Mouse (Mus musculus): Measurements from ENCODE around the gene Dock4. TPM values are rescaled to one million over a fixed set of nuclear protein-coding genes. Genes with fewer than 3 reads are reported as not detected.

The Dock4 gene
- polyA plus RNA-seq, 1 experiment from 2014 or later: 2.6 TPM

DNA sequence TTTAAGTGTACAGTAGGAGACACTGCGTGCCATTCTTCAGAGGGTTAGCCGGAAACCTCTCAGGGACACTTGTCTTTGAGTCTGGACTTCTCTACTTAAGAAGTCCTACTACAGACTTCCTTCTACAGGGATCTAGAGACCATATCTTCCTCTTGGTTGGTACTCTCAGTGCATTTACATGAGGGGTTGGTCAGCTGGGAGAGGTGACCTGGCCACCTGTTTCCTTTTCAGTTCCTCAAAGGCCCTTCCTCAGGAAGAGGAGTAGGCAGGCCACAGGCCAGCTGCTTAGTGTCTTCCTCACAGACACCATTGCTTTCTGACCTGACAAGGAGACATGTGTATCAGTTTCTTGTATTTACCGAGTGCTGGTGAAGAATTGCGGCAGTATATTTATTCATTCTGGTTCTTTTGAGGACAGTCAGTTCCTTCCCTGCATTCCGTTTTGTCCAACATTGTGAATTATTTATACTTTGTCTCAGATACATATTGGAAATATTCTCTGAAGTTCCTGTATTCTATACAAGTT, 380.2 kb downstream of the Dock4 start:
- Histone ChIP-seq H3K36me3 (no peaks in the 10 kb centered on the region), H3K9ac (no peak overlapping the region), H3K27ac (no peak overlapping the region), H3K4me2 (no peak overlapping the region), H3K4me3 (no peak overlapping the region), H3K4me1 (no peaks in the 10 kb centered on the region), H3K9me3 (replicated peaks) (no peaks in the 10 kb centered on the region), H3K27me3 (replicated peaks) (no peaks in the 10 kb centered on the region)
- no peak for ATAC-seq
- WGBS (ENCODE audit: insufficient replicate concordance): 52% methylated on average over 5 of the region's 5 CpGs

GRCm38 (mm10) chr12:40826491-40826890, 380.7 kb downstream of the Dock4 start:
- WGBS (ENCODE audit: insufficient replicate concordance): 39% methylated on average over 3 of the region's 3 CpGs
- Histone ChIP-seq H3K9me3 (replicated peaks) (no peaks in the 10 kb centered on the region), H3K9ac (no peak overlapping the region), H3K27me3 (replicated peaks) (no peaks in the 10 kb centered on the region), H3K36me3 (no peaks in the 10 kb centered on the region), H3K4me2 (no peak overlapping the region), H3K4me1 (no peaks in the 10 kb centered on the region), H3K27ac (no peak overlapping the region), H3K4me3 (no peak overlapping the region)
- no peak for ATAC-seq

DNA sequence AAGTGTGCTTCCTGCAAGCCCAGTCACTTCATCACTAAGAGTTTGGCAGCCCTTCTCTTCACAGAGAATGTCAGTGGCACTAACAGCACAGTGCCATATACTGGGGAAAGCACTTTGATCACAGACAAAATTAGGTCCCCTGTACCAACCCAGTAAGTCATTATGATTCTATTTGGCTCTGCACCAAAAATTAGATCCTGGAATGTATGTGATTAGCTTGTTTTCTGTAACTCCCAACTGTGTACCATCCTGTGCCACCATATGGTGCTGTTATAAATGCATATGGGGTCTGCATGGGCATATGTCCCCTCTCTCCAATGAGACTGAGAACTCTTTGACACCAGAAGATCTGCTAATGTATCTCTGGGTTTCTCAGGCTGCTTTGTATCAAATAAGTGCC, 382.3 kb downstream of the Dock4 start:
- H3K4me2 ChIP-seq: no peak overlapping the region
- H3K4me1 ChIP-seq: no peaks in the 10 kb centered on the region

DNA sequence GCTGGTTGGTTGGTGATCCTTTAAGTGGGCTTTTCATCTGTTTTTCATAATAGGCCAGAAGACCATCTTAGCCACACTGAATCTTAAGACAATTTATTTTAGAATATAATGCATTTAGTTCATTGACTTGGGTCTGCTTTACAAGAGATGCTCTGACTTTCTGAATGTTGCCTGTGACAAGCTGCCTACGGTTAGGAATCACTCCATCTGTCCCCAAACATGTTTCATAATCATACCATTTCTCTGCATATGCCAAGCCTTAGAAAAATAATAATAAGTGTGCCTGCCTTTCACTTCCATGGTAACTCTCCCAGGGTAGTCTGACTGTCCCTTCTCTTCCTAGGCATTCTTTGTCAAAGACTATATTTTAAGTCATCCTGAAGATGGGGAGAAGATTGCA, 383.5 kb downstream of the Dock4 start:
- H3K4me2 ChIP-seq: no peak overlapping the region
- H3K27me3 ChIP-seq (replicated peaks): no peaks in the 10 kb centered on the region
- H3K36me3 ChIP-seq: no peaks in the 10 kb centered on the region
- no peaks in the 10 kb centered on the region for H3K4me1 ChIP-seq
- ATAC-seq: no peak
- H3K9me3 ChIP-seq (replicated peaks): no peaks in the 10 kb centered on the region
- no peak overlapping the region for H3K9ac ChIP-seq
- WGBS (ENCODE audit: insufficient replicate concordance): 60% methylated on average over 1 of the region's 1 CpGs
- H3K4me3 ChIP-seq: no peak overlapping the region
- no peak overlapping the region for H3K27ac ChIP-seq

More for the DNA sequence above, 382.3 kb downstream of the Dock4 start:
- Histone ChIP-seq H3K9ac (no peak overlapping the region), H3K4me3 (no peak overlapping the region), H3K27me3 (replicated peaks) (no peaks in the 10 kb centered on the region), H3K36me3 (no peaks in the 10 kb centered on the region), H3K27ac (no peak overlapping the region), H3K9me3 (replicated peaks) (no peaks in the 10 kb centered on the region)
- ATAC-seq: no peak

GRCm38 (mm10) chr12:40832157-40832556, 386.4 kb downstream of the Dock4 start:
- no peak for ATAC-seq

DNA sequence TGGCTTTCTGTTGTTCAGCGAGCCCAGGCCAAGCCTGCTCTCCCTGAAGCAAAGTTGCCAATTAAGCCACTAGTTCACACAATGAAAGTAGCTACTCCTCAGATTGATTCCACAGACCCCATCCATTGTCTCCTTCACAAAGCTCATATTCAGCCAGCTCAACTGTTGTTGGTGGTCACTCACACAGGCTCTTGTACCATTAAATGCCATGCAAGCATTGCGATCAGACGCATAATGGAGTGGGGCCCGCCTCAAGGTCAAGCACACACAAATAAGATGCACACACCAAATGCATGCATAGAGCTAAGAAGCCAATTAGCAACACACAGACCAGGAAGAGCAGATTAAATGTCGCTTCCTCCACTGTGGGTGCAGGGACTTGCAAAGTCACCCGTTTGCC, 391.2 kb downstream of the Dock4 start:
- Histone ChIP-seq H3K9me3 (replicated peaks) (no peaks in the 10 kb centered on the region), H3K4me3 (no peak overlapping the region), H3K9ac (no peak overlapping the region), H3K27ac (no peak overlapping the region), H3K27me3 (replicated peaks) (no peaks in the 10 kb centered on the region), H3K36me3 (no peaks in the 10 kb centered on the region), H3K4me2 (no peak overlapping the region), H3K4me1 (peaks cover 7% of the 10 kb centered on the region)
- 78% methylated on average over 6 of the region's 6 CpGs for WGBS (ENCODE audit: insufficient replicate concordance)
- no peak for ATAC-seq

More at GRCm38 (mm10) chr12:40832157-40832556, 386.4 kb downstream of the Dock4 start:
- Histone ChIP-seq H3K9me3 (replicated peaks) (no peaks in the 10 kb centered on the region), H3K36me3 (no peaks in the 10 kb centered on the region), H3K9ac (no peak overlapping the region), H3K4me3 (no peak overlapping the region), H3K27me3 (replicated peaks) (no peaks in the 10 kb centered on the region), H3K27ac (no peak overlapping the region), H3K4me2 (no peak overlapping the region), H3K4me1 (no peaks in the 10 kb centered on the region)
- 53% methylated on average over 8 of the region's 8 CpGs for WGBS (ENCODE audit: insufficient replicate concordance)

- ATAC-seq: no peak
- no peak overlapping the region for H3K9ac ChIP-seq
- no peak overlapping the region for H3K4me3 ChIP-seq
- H3K27me3 ChIP-seq (replicated peaks): no peaks in the 10 kb centered on the region
- H3K4me2 ChIP-seq: no peak overlapping the region
- peaks cover 15% of the 10 kb centered on the region for H3K4me1 ChIP-seq
- H3K9me3 ChIP-seq (replicated peaks): no peaks in the 10 kb centered on the region
- no peaks in the 10 kb centered on the region for H3K36me3 ChIP-seq
- 4% methylated on average over 8 of the region's 8 CpGs for WGBS (ENCODE audit: insufficient replicate concordance)
- no peak overlapping the region for H3K27ac ChIP-seq
Observed at GRCm38 (mm10) chr12:40837597-40838337, 392.0 kb downstream of the Dock4 start.

GRCm38 (mm10) chr12:40838338-40838695, 392.6 kb downstream of the Dock4 start:
- Histone ChIP-seq H3K4me1 (peaks cover 21% of the 10 kb centered on the region), H3K36me3 (no peaks in the 10 kb centered on the region), H3K9ac (no peak overlapping the region), H3K4me2 (no peak overlapping the region), H3K27ac (no peak overlapping the region), H3K4me3 (no peak overlapping the region), H3K27me3 (replicated peaks) (no peaks in the 10 kb centered on the region), H3K9me3 (replicated peaks) (no peaks in the 10 kb centered on the region)
- WGBS (ENCODE audit: insufficient replicate concordance): 84% methylated on average over 2 of the region's 2 CpGs
- ATAC-seq: no peak

DNA sequence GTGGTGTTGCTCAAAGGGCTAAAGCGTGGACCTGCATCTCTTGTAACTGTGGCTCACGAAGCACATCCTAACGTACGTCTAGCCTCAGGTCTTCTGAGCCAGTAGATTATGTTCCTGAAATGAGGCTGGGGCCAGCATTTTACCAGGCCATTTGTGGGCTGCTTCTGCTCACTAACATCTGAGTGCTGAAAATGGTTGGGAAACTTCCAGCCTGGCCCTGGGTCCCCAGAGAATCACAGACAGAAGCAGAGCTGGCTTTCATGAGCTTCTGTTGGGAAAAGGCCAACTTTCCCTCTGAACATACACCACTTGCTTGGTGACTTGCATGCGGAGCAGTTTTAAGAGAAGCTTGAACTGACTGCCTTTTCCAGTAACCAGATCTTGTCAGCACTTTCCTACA, 393.2 kb downstream of the Dock4 start:
- H3K4me1 ChIP-seq: peaks cover 27% of the 10 kb centered on the region
- no peaks in the 10 kb centered on the region for H3K27me3 ChIP-seq (replicated peaks)
- no peaks in the 10 kb centered on the region for H3K9me3 ChIP-seq (replicated peaks)
- H3K27ac ChIP-seq: no peak overlapping the region
- H3K36me3 ChIP-seq: no peaks in the 10 kb centered on the region
- ATAC-seq: no peak
- no peak overlapping the region for H3K4me3 ChIP-seq
- 70% methylated on average over 5 of the region's 5 CpGs for WGBS (ENCODE audit: insufficient replicate concordance)
- no peak overlapping the region for H3K4me2 ChIP-seq
- no peak overlapping the region for H3K9ac ChIP-seq

DNA sequence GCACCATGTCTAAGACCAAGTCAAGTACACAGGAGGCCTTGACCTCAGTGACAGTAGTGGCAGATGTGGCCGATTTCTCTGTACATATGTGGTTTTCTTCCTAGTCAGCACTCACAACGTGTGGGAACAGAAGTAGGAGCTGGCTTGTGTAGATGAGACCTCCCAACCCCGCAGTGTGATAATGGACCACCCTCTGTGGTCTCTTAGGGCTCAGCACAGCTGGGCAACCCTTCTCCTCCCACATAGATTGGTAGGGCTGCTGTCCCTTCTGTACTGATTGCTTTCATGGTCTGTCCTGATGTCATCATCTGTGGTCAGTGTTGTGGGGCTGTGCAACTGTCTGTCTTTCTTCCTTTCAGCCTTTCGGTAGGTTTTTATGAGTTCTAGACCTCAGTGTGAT, 394.1 kb downstream of the Dock4 start:
- Histone ChIP-seq H3K4me1 (peaks cover 32% of the 10 kb centered on the region), H3K9ac (no peak overlapping the region), H3K27me3 (replicated peaks) (no peaks in the 10 kb centered on the region; the same call in 1 of the 2 replicates), H3K9me3 (replicated peaks) (no peaks in the 10 kb centered on the region), H3K27ac (no peak overlapping the region), H3K4me3 (no peak overlapping the region), H3K36me3 (no peaks in the 10 kb centered on the region), H3K4me2 (no peak overlapping the region)
- 40% methylated on average over 4 of the region's 4 CpGs for WGBS (ENCODE audit: insufficient replicate concordance)
- no peak for ATAC-seq

- H3K9me3 ChIP-seq (replicated peaks): no peaks in the 10 kb centered on the region
- ATAC-seq: peak; percentile 84
- no peak overlapping the region for H3K9ac ChIP-seq
- H3K36me3 ChIP-seq: no peaks in the 10 kb centered on the region
- no peak overlapping the region for H3K4me3 ChIP-seq
- peak overlapping the region; percentile 26 for H3K4me2 ChIP-seq
- peaks cover 4% of the 10 kb centered on the region for H3K27me3 ChIP-seq (replicated peaks)
- peak overlapping the region; percentile 33; the same call in 1 of the 2 replicates for H3K27ac ChIP-seq
- WGBS (ENCODE audit: insufficient replicate concordance): 77% methylated on average over 10 of the region's 10 CpGs
- H3K4me1 ChIP-seq: peaks cover 32% of the 10 kb centered on the region
Observed at GRCm38 (mm10) chr12:40842251-40842988, 396.7 kb downstream of the Dock4 start.

- Histone ChIP-seq H3K4me1 (peaks cover 28% of the 10 kb centered on the region), H3K27me3 (replicated peaks) (peaks cover 4% of the 10 kb centered on the region), H3K27ac (peak overlapping the region; percentile 33), H3K9me3 (replicated peaks) (no peaks in the 10 kb centered on the region), H3K4me2 (peak overlapping the region; percentile 26), H3K9ac (no peak overlapping the region), H3K4me3 (no peak overlapping the region), H3K36me3 (no peaks in the 10 kb centered on the region)
- peak; percentile 54 for ATAC-seq
- 70% methylated on average over 5 of the region's 5 CpGs for WGBS (ENCODE audit: insufficient replicate concordance)
Observed at GRCm38 (mm10) chr12:40842991-40843390, 397.2 kb downstream of the Dock4 start.
